Mouse (Mus musculus): Measurements from ENCODE around the gene Ifnar2. TPM values are rescaled to one million over a fixed set of nuclear protein-coding genes. Genes with fewer than 3 reads are reported as not detected.
A peak's percentile ranks its signal among the peaks of the same experiment; 100 is the strongest.

Ifnar2 gene
- total and polyA plus RNA-seq, 3 experiments: 31.2 to 39.9 (median 36.0) TPM

GRCm38 (mm10) chr16:91403784-91404183 lies 31.2 kb downstream of the Ifnar2 start:
- DNase-seq: no peak
- Histone ChIP-seq H3K36me3 (ENCODE audit: control insufficient read depth, insufficient read depth, low read length) (peaks cover 14% of the 10 kb centered on the region), H3K79me2 (replicated peaks; ENCODE audit: control insufficient read depth, insufficient read depth, low read length) (no peaks in the 10 kb centered on the region), H3K27ac (no peak overlapping the region), H3K9ac (ENCODE audit: low read depth, low read length) (no peak overlapping the region), H3K27me3 (ENCODE audit: control insufficient read depth, insufficient read depth, low read length) (no peaks in the 10 kb centered on the region), H3K4me3 (no peak overlapping the region), H3K4me1 (ENCODE audit: control insufficient read depth, insufficient read depth, low read length) (peaks cover 7% of the 10 kb centered on the region)
- intact Hi-C loops (cut with DNase I): loop anchor here (2.0 kb wide), 1 partner anchor 37 kb away; no protein-coding TSS in a partner anchor
- WGBS: 68% methylated on average over 9 of the region's 9 CpGs
- TF ChIP-seq EP300 (IDR thresholded peaks at IDR 0.05; ENCODE audit: insufficient read depth, low read depth, low read length) (no peak), POLR2A (IDR thresholded peaks at IDR 0.05; ENCODE audit: insufficient read depth, low read depth, low read length) (no peak), CTCF (IDR thresholded peaks at IDR 0.05) (no peak)

GRCm38 (mm10) chr16:91404187-91404586 lies 31.6 kb downstream of the Ifnar2 start:
- Histone ChIP-seq H3K4me3 (no peak overlapping the region), H3K27ac (no peak overlapping the region), H3K4me1 (ENCODE audit: control insufficient read depth, insufficient read depth, low read length) (peaks cover 9% of the 10 kb centered on the region), H3K27me3 (ENCODE audit: control insufficient read depth, insufficient read depth, low read length) (no peaks in the 10 kb centered on the region), H3K79me2 (replicated peaks; ENCODE audit: control insufficient read depth, insufficient read depth, low read length) (no peaks in the 10 kb centered on the region), H3K9ac (ENCODE audit: low read depth, low read length) (no peak overlapping the region), H3K36me3 (ENCODE audit: control insufficient read depth, insufficient read depth, low read length) (peaks cover 16% of the 10 kb centered on the region)
- intact Hi-C loops (cut with DNase I): loop anchor here (2.0 kb wide), 1 partner anchor 37 kb away; no protein-coding TSS in a partner anchor
- DNase-seq: no peak
- TF ChIP-seq EP300 (IDR thresholded peaks at IDR 0.05; ENCODE audit: insufficient read depth, low read depth, low read length) (no peak), POLR2A (IDR thresholded peaks at IDR 0.05; ENCODE audit: insufficient read depth, low read depth, low read length) (no peak), CTCF (IDR thresholded peaks at IDR 0.05) (no peak)
- WGBS: 93% methylated on average over 8 of the region's 8 CpGs

- H3K9ac ChIP-seq (ENCODE audit: low read depth, low read length): no peak overlapping the region
- H3K27ac ChIP-seq: peak overlapping the region; percentile 99
- intact Hi-C loops (cut with DNase I): loop anchor here (2.0 to 5.0 kb wide), 2 partner anchors 36 to 57 kb away; no protein-coding TSS in a partner anchor
- H3K4me3 ChIP-seq: no peak overlapping the region
- peaks cover 22% of the 10 kb centered on the region for H3K36me3 ChIP-seq (ENCODE audit: control insufficient read depth, insufficient read depth, low read length)
- no peak for DNase-seq
- TF ChIP-seq POLR2A (IDR thresholded peaks at IDR 0.05; ENCODE audit: insufficient read depth, low read depth, low read length) (no peak), CTCF (IDR thresholded peaks at IDR 0.05) (no peak), EP300 (IDR thresholded peaks at IDR 0.05; ENCODE audit: insufficient read depth, low read depth, low read length) (no peak)
- H3K79me2 ChIP-seq (replicated peaks; ENCODE audit: control insufficient read depth, insufficient read depth, low read length): no peaks in the 10 kb centered on the region
- peaks cover 11% of the 10 kb centered on the region for H3K4me1 ChIP-seq (ENCODE audit: control insufficient read depth, insufficient read depth, low read length)
- WGBS: 67% methylated on average over 10 of the region's 10 CpGs
- no peaks in the 10 kb centered on the region for H3K27me3 ChIP-seq (ENCODE audit: control insufficient read depth, insufficient read depth, low read length)
Measured at GRCm38 (mm10) chr16:91404828-91405577, 32.4 kb downstream of the Ifnar2 start.

GRCm38 (mm10) chr16:91405640-91406584 lies 33.3 kb downstream of the Ifnar2 start, which contains the start of gene Il10rb:
Gene Il10rb (plus strand): TSS chr16:91406164.
- 1% methylated on average over 49 of the region's 51 CpGs for WGBS
- intact Hi-C loops (cut with DNase I): loop anchor here (2.0 to 5.0 kb wide), 4 partner anchors 35 to 79 kb away; partner anchors contain the start of gene Ifnar1
- peaks cover 14% of the 10 kb centered on the region for H3K4me1 ChIP-seq (ENCODE audit: control insufficient read depth, insufficient read depth, low read length)
- H3K27ac ChIP-seq: peak within 1 kb of the TSS; percentile 99
- peaks cover 31% of the 10 kb centered on the region for H3K36me3 ChIP-seq (ENCODE audit: control insufficient read depth, insufficient read depth, low read length)
- H3K27me3 ChIP-seq (ENCODE audit: control insufficient read depth, insufficient read depth, low read length): no peaks in the 10 kb centered on the region
- peak; percentile 89 to 92 for DNase-seq
- peak within 1 kb of the TSS; percentile 94 for H3K9ac ChIP-seq (ENCODE audit: low read depth, low read length)
- H3K4me3 ChIP-seq: peak within 1 kb of the TSS; percentile 63
- no peaks in the 10 kb centered on the region for H3K79me2 ChIP-seq (replicated peaks; ENCODE audit: control insufficient read depth, insufficient read depth, low read length)
- peak; percentile 36; the same call in 1 of the 2 replicates for TF ChIP-seq EP300 (IDR thresholded peaks at IDR 0.05; ENCODE audit: insufficient read depth, low read depth, low read length)
- peak; percentile 68 for TF ChIP-seq POLR2A (IDR thresholded peaks at IDR 0.05; ENCODE audit: insufficient read depth, low read depth, low read length)
- 0 out of 2 replicates have a peak, but pooled peaks have one; percentile 1 for TF ChIP-seq CTCF (IDR thresholded peaks at IDR 0.05)

- peak overlapping the region; percentile 94 for H3K9ac ChIP-seq (ENCODE audit: low read depth, low read length)
- H3K4me3 ChIP-seq: peak overlapping the region; percentile 63
- peak overlapping the region; percentile 99 for H3K27ac ChIP-seq
- DNase-seq: peak; percentile 70 to 76
- H3K36me3 ChIP-seq (ENCODE audit: control insufficient read depth, insufficient read depth, low read length): peaks cover 37% of the 10 kb centered on the region
- intact Hi-C loops (cut with DNase I): loop anchor here (2.0 to 5.0 kb wide), 3 partner anchors 44 to 78 kb away; partner anchors contain the start of gene Ifnar1
- WGBS: 1% methylated on average over 13 of the region's 13 CpGs
- H3K27me3 ChIP-seq (ENCODE audit: control insufficient read depth, insufficient read depth, low read length): no peaks in the 10 kb centered on the region
- no peaks in the 10 kb centered on the region for H3K79me2 ChIP-seq (replicated peaks; ENCODE audit: control insufficient read depth, insufficient read depth, low read length)
- peak; percentile 33; the same call in 1 of the 2 replicates for TF ChIP-seq POLR2A (IDR thresholded peaks at IDR 0.05; ENCODE audit: insufficient read depth, low read depth, low read length)
- TF ChIP-seq EP300 (IDR thresholded peaks at IDR 0.05; ENCODE audit: insufficient read depth, low read depth, low read length): 0 out of 2 replicates have a peak, but pooled peaks have one; percentile 21
- peak; percentile 17; the same call in 1 of the 2 replicates for TF ChIP-seq CTCF (IDR thresholded peaks at IDR 0.05)
- H3K4me1 ChIP-seq (ENCODE audit: control insufficient read depth, insufficient read depth, low read length): peaks cover 16% of the 10 kb centered on the region
Measured at GRCm38 (mm10) chr16:91406585-91407220, 34.1 kb downstream of the Ifnar2 start.

Data from heart, adult 2 months (tissue).